Mouse (Mus musculus) limb, embryonic 11.5 days (tissue): Measurements from ENCODE around the gene Bud31. TPM values are rescaled to one million over a fixed set of nuclear protein-coding genes. Genes with fewer than 3 reads are reported as not detected.

Experiments
- ATAC-seq: fragments of 200-750 bp; cut with Nextera tagmentation; 2 replicates; pipeline ENCODE4 v1.8.0; 2017; ENCODE audit warnings: low read depth; ENCODE audit not compliant: insufficient number of reproducible peaks, low FRiP score, low TSS enrichment
- DNase-seq: peaks from one replicate; pipeline ENCODE4 v3.0.0-alpha.2; 2015; ENCODE audit warnings: low spot score
- H3K27ac ChIP-seq: fragments of 300-500 bp; sonication (generic); replicated peaks from 2 replicates; pipeline ENCODE4 v1.5.1; 2014; ENCODE audit warnings: low read depth, mild to moderate bottlenecking, low read length
- H3K27me3 ChIP-seq: fragments of 300-500 bp; sonication (generic); 2 replicates; pipeline ENCODE4 v1.6.1; 2014; ENCODE audit warnings: mild to moderate bottlenecking, low read length, mixed read lengths; ENCODE audit not compliant: control insufficient read depth, insufficient read depth
- H3K36me3 ChIP-seq: fragments of 300-500 bp; sonication (generic); 2 replicates; pipeline ENCODE4 v1.6.1; 2014; ENCODE audit warnings: mild to moderate bottlenecking, low read length, moderate library complexity, mixed read lengths; ENCODE audit not compliant: control insufficient read depth, insufficient read depth
- H3K4me1 ChIP-seq: fragments of 300-500 bp; sonication (generic); 2 replicates; pipeline ENCODE4 v1.6.1; 2014; ENCODE audit warnings: low read length, mixed read lengths; ENCODE audit not compliant: control insufficient read depth, insufficient read depth
- H3K4me2 ChIP-seq: fragments of 300-500 bp; sonication (generic); 2 replicates; pipeline ENCODE4 v1.6.1; 2014; ENCODE audit warnings: low read depth, mild to moderate bottlenecking, moderate library complexity; ENCODE audit not compliant: severe bottlenecking
- H3K4me3 ChIP-seq: fragments of 300-500 bp; sonication (generic); 2 replicates; pipeline ENCODE4 v1.5.1; 2014; ENCODE audit warnings: low read depth, low read length
- H3K9ac ChIP-seq: fragments of 300-500 bp; sonication (generic); 2 replicates; pipeline ENCODE4 v1.6.1; 2014; ENCODE audit warnings: mild to moderate bottlenecking, low read length
- H3K9me3 ChIP-seq: fragments of 300-500 bp; sonication (generic); 2 replicates; pipeline ENCODE4 v1.6.1; 2016; ENCODE audit warnings: low read length; ENCODE audit not compliant: control insufficient read depth
- WGBS: fragments of 180-500 bp; shearing (Covaris S2); extraction: QIAGEN DNeasy Blood & Tissue Kit; methylation state at CpG from one replicate; pipeline ENCODE4 v1.1.7; 2014; 5-methylcytosine and 5-hydroxymethylcytosine counted together
- polyA plus RNA-seq: library from polyadenylated mRNA; unstranded; fragments of >200 nt; fragmentation: Nextera tagmentation; extraction: Ambion mirVana; gene quantifications from 2 replicates; pipeline ENCODE4 v1.2.1, GENCODE M21; 2014

Gene Bud31
- polyA plus RNA-seq, 1 experiment from 2014 or later: 287 TPM

GRCm38 (mm10) chr5:145191962-145192361 is 51.8 kb downstream of the Bud31 start, which contains the start of gene Atp5j2:
Gene Atp5j2 (minus strand): TSS chr5:145192062.
- H3K27me3 ChIP-seq: no peaks in the 10 kb centered on the region
- DNase-seq (no peak), ATAC-seq (no peak)
- peak within 1 kb of the TSS; percentile 68 for H3K27ac ChIP-seq
- peaks cover 13% of the 10 kb centered on the region; the same call in 1 of the 2 replicates for H3K36me3 ChIP-seq
- no peaks in the 10 kb centered on the region for H3K9me3 ChIP-seq
- H3K4me3 ChIP-seq: peak within 1 kb of the TSS; percentile 85
- H3K4me2 ChIP-seq: peak within 1 kb of the TSS; percentile 58
- H3K4me1 ChIP-seq: peaks cover 11% of the 10 kb centered on the region
- 85% methylated on average over 2 of the region's 2 CpGs for WGBS
- peak within 1 kb of the TSS; percentile 95 for H3K9ac ChIP-seq

Other genes starting within 250 kb of the Bud31 start
- 20.1 and 22.4 TPM in 2 replicates for gene Smurf1, start 174.5 kb upstream of the Bud31 start, polyA plus RNA-seq
- not detected in 2 replicates for gene Gm4871, start 107.6 kb upstream of the Bud31 start, polyA plus RNA-seq
- not detected in 2 replicates for gene 1700018F24Rik, start 97.4 kb upstream of the Bud31 start, polyA plus RNA-seq
- gene Arpc1a, start 56.5 kb upstream of the Bud31 start, polyA plus RNA-seq: 148 and 152 TPM in 2 replicates
- 0.13 and 0.14 TPM in 2 replicates for gene Kpna7, start 56.3 kb upstream of the Bud31 start, polyA plus RNA-seq
- gene Arpc1b, start 26.1 kb upstream of the Bud31 start, polyA plus RNA-seq: 90.5 and 101 TPM in 2 replicates
- gene Pdap1, start 124 bp upstream of the Bud31 start, polyA plus RNA-seq: 140 and 151 TPM in 2 replicates
- gene Ptcd1, start 26.7 kb downstream of the Bud31 start, polyA plus RNA-seq: 15.1 TPM in 2 replicates
- gene Cpsf4, start 26.9 kb downstream of the Bud31 start, polyA plus RNA-seq: 39.8 and 40.6 TPM in 2 replicates
- 568 and 582 TPM in 2 replicates for gene Atp5j2, start 51.7 kb downstream of the Bud31 start, polyA plus RNA-seq
- 5.9 and 8.4 TPM in 2 replicates for gene Zkscan14, start 61.5 kb downstream of the Bud31 start, polyA plus RNA-seq
- gene Zkscan5, start 64.2 kb downstream of the Bud31 start, polyA plus RNA-seq: 21.2 and 23.6 TPM in 2 replicates
- 34.4 and 37.8 TPM in 2 replicates for gene Zfp655, start 91.4 kb downstream of the Bud31 start, polyA plus RNA-seq
- 0.40 and 0.94 TPM in 2 replicates for gene Zscan25, start 140.1 kb downstream of the Bud31 start, polyA plus RNA-seq
- gene Cyp3a57, start 204.9 kb downstream of the Bud31 start, polyA plus RNA-seq: not detected in 2 replicates